Mouse (Mus musculus) lung, adult 2 months (tissue): ENCODE data around the gene Trf.

Experiments used
- CTCF ChIP-seq: fragments of 200-500 bp; IDR thresholded peaks from 2 replicates; pipeline ENCODE4 v1.5.1; 2011; ENCODE audit warnings: mild to moderate bottlenecking, low read length, control low read depth; ENCODE audit not compliant: insufficient read depth
- POLR2A ChIP-seq: fragments of 200-500 bp; IDR thresholded peaks from 2 replicates; pipeline ENCODE4 v1.6.1; 2011; ENCODE audit warnings: low read depth, mild to moderate bottlenecking, control low read depth, low read length, borderline replicate concordance; ENCODE audit errors: extremely low read depth

- TF ChIP-seq POLR2A, result no peak
- TF ChIP-seq CTCF, result no peak
Observed at GRCm38 (mm10) chr9:103252906-103253305, 22.7 kb upstream of the Trf start.
